Mouse (Mus musculus) cerebellum, postnatal 14 days (tissue): ENCODE data around the gene Plscr5.

ENCODE experiments used
- DNase-seq, 2 experiments: peaks; one replicate each; pipeline ENCODE4 v3.0.0; 2021; ENCODE audit warnings: mixed read lengths in 2 of 2

Plscr5 gene

DNA sequence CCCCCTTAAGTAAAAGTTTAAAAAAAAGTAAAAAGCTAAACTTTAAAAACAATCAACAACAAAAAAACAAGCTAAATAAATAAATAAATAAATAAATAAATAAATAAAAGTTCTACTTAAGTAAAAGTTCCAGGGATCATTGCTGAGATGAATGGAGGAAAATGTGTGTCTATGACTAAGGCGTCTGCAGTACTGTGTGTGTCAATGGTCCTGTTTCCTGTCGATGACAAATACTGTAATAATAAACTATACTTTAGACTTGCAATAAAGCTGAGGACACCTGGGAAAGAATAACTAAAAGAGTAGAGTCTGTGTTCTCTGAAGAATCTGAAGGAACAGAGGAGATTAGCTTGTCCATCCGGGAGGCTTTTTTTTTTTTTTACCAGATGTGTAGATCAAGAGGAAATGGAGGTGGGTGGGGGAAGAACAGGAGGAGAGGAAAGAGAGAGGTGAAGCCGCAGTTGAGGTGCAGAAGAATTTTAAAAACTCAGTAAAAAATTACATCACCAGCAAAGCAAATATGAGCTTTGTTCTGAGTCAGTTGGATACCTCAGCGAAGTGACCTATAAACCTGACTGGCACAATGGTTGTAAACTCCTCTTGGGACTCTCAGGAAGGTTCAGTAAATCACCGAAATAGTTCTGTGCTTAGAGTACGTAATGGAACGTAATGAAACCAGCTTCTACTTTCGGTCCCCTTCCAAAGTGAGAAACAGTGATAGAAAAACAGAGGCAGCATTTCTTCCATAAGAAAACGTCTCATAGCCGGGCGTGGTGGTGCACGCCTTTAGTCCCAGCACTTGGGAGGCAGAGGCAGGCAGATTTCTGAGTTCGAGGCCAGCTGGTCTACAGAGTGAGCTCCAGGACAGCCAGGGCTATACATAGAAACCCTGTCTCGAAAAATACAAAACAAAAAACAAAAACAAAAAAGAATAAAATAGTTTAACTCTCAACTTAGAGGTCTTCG is 36.4 kb downstream of the Plscr5 start:
- DNase-seq = no peak

DNA sequence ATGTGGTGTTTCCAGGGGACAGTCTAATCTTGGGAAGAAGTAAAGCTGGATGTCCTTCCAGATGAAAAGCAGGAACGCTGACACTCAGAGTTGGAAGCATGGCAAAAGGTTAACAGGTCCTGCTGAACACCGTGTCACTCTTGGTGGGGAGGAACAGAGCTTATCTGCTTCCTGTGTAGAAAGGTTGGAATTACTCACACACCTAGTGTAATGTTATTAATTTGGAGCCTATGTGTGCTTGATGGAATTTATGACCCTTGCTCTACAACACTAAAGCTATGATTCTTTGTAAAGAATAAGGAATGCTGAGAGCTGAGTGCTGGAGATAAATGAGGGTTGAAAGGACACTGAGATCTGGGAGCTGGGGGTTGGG is 37.1 kb downstream of the Plscr5 start:
- DNase-seq = no peak

DNA sequence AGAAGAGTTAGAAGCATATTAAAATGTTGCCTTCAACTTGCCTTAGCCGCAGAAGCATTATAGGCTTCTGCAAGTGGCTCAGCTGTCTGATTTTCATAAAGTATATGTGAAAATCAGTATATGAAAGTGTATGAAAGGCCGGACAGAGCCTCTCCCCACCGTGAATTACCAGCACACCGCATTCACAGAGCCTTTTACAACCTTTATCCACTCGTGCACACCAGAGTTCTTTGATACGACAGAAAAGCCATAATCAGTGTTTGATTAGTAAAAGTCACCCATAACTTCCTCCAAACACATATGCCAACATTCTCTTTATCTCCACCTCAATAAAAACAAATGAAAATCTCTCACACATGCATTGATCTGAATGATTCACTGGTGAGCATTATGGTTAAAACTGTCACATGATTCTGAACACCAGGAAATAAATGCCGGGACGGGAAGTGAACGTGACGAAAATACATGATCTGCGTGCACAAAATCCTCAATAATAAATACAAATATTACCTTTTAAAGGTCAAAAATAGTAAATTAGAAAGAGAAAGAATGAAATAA is 42.2 kb downstream of the Plscr5 start:
- DNase-seq = no peak

DNA sequence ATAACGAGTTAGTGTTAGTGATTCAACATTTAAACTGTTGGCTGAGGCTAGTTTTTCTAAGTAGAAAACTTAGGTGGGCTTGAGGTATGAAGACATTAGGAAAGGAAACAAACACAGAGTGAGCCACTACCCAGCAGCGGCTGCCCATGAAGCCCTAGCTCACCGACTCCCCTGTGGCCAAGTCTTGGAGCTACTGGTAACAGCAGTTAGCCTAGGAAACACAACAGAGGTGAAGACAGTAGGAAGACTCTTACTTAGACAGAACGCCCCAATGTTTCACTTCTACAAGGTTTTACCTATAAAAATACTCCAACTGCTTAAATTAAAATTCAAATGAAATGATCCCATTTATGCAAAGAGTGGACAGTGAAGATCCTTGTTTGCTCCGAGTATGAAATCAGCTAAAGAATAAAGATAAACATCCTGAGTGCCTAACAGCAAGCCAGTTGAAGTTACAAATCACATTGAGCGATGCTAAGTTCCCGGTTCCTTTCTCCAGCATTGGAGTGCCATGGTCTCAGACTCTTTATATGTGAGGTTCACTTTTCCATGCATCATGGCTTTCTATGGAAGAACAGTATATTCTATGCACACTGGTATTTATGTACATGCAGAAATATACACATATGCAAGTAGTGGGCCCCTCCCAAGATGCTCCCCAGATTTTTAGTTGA is 56.2 kb downstream of the Plscr5 start:
- DNase-seq = no peak

DNA sequence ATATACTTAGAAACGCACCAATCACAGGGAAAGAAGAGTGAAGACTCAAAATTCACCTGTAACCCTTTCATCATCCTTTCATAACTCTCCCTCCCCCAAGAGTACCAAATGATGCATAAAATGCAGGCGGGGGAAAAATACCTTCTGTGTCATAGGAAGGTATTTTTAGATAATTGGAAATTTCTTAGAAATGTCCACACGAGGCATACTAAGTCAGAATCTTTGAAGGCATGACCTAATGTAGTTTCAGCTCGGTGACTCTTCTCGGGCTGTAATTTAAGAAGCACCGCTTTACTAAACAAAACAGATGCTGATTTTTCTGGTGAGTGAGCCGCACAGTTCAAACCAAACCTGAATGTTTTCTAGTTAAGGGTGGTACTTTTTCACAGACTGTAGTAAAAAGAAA is 56.7 kb downstream of the Plscr5 start, which contains the start of gene Plscr1:
Gene Plscr1, plus strand, starts transcription at position 304 of the 406 bp plus-strand sequence.
- DNase-seq = no peak

DNA sequence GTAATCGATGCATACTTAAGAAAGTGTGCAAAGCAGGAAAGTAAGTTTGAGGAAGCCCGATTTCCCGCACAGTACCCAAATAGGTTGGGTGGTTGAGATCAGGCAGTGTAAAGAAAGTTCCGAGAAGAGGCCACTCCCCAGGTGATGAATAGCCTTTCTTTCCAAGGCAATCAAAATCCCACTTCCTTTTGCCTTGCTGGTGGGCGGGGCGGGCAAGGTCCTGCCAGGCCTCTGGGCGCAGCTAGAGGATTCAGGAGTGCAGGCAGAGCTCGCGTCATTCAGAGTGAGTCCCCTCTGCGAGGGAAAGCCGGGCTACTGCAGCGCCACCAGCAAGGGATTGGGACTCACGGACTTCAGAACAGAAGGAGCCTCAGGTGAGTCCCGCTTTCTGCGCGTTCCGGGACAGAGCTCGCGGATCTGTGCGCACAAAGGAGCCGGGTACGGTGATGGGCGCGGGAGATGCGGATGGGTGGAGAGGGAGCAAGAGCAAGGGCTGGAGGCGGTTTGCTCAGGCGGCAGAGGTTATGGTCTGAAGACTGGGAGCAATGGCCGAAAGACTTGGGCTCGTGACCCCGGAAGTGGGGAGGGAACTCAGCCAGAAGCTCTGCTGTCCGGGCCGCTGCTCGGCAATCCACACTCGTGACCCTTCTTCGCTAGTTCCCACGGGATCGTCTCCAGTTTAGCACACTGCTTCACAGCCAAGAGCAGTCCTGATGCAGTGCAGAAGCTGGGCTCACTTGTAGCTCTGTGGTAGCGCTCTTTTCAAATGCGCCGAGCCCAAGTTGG is 57.4 kb downstream of the Plscr5 start:
- peak; percentile 52 to 53 for DNase-seq

DNA sequence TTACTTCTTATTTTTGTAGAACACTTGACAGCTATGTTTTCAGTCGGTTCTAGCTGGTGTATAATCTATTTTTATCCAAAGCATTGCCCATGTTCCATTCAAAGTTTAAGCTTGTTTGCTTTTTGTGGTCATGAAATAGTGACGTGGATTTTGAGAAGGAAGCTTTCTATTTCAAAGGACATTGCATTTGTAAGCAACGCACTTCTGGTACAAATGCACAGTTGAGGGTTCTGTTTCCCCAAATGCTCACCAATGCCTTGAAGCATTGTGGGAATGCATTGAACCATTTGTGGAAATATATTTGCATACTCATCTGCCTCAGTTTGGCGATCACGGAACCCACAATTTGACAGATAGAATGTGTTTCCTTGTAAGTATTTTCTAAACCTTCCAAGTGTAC is 60.0 kb downstream of the Plscr5 start:
- no peak for DNase-seq

DNA sequence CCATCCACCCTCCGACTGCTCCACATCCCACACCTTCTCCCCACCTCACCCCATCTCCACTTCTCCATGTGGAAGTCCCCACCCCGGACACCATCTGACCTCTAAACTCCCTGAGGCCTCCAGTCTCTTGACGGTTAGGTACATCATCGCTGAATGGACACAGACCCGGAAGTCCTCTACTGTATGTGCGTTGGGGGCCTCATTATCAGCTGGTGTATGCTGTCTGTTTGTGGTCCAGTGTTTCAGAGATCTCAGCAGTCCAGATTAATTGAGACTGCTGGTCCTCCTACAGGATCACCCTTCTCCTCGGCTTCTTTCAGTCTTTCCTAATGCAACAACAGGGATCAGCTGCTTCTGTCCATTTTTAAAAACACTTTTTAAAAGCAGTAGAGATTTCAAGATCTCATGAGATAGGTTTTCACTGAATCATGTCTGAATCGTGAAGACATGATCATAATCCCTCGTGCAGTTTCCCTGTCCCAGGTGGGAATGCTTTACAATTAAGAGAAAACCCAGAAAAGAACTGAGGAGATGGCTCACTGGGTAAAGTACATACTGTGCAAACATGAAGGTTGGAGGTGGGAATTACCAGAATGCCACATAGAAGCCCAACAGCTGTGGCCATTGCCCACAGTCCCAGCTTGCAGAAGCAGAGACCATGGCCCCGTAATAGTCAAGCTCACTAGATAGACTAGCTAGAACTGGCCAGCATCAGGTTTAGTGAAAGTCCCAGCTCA is 61.0 kb downstream of the Plscr5 start:
- DNase-seq = no peak
